Mouse (Mus musculus) liver, embryonic 14.5 days (tissue): ENCODE measurements around the gene Fkbp1b. TPM values are rescaled to one million over a fixed set of nuclear protein-coding genes. Genes with fewer than 3 reads are reported as not detected.
A peak's percentile ranks its signal among the peaks of the same experiment; 100 is the strongest.
"Not testable (repeated sequence)": the region's sequence is repeated elsewhere in the genome, so short reads cannot be mapped to it uniquely, and the experiment has no call there.

ENCODE experiments used
- ATAC-seq: fragments of 200-750 bp; cut with Nextera tagmentation; 2 replicates; pipeline ENCODE4 v1.8.0; 2017; ENCODE audit warnings: moderate number of reproducible peaks, mild to moderate bottlenecking, moderate library complexity; ENCODE audit not compliant: insufficient read depth
- DNase-seq, 3 experiments: peaks; one replicate each; pipeline ENCODE4 v3.0.0-alpha.2; 2012 to 2013; ENCODE audit warnings: low read depth in 3 of 3, low spot score in 3 of 3
- H3K27ac ChIP-seq: fragments of 300-500 bp; sonication (generic); 2 replicates; pipeline ENCODE4 v1.5.1; 2014; ENCODE audit warnings: moderate library complexity, mild to moderate bottlenecking, control low read depth, inconsistent platforms
- H3K27me3 ChIP-seq: fragments of 300-500 bp; sonication (generic); 2 replicates; pipeline ENCODE4 v1.6.1; 2014; ENCODE audit warnings: mild to moderate bottlenecking, low read length, moderate library complexity; ENCODE audit not compliant: control insufficient read depth, insufficient read depth
- H3K36me3 ChIP-seq: fragments of 300-500 bp; sonication (generic); replicated peaks from 2 replicates; pipeline ENCODE4 v1.6.1; 2014; ENCODE audit warnings: low read depth; ENCODE audit not compliant: control insufficient read depth, insufficient read depth
- H3K4me1 ChIP-seq, 2 experiments: fragments of 200-500 bp in 1 of 2; fragments of 300-500 bp in 1 of 2; sonication (generic) in 1 of 2; replicated peaks; 2 replicates each; pipeline ENCODE4 v1.6.1; 2012 to 2014; ENCODE audit warnings: antibody characterized with exemption in 1 of 2, inconsistent platforms in 1 of 2, low read length in 1 of 2; ENCODE audit not compliant: control insufficient read depth in 2 of 2, insufficient read depth in 2 of 2
- H3K4me2 ChIP-seq: fragments of 300-500 bp; sonication (generic); 2 replicates; pipeline ENCODE4 v1.6.1; 2014; ENCODE audit warnings: low read depth, mild to moderate bottlenecking, control low read depth, moderate library complexity
- H3K4me3 ChIP-seq, 2 experiments: fragments of 200-500 bp in 1 of 2; fragments of 300-500 bp in 1 of 2; sonication (generic) in 1 of 2; 2 replicates each; pipeline ENCODE4 v1.5.1; 2012 to 2014; ENCODE audit warnings: low read depth in 2 of 2, low read length in 2 of 2, mild to moderate bottlenecking in 2 of 2, control low read depth in 1 of 2, inconsistent platforms in 1 of 2, moderate library complexity in 1 of 2; ENCODE audit not compliant: insufficient read depth in 1 of 2
- H3K9ac ChIP-seq: fragments of 300-500 bp; sonication (generic); replicated peaks from 2 replicates; pipeline ENCODE4 v1.6.1; 2014; ENCODE audit warnings: mild to moderate bottlenecking, control low read depth, moderate library complexity
- H3K9me3 ChIP-seq: fragments of 300-500 bp; sonication (generic); 2 replicates; pipeline ENCODE4 v1.6.1; 2016; ENCODE audit warnings: low read length, mixed read lengths; ENCODE audit not compliant: control insufficient read depth
- CTCF ChIP-seq: IDR thresholded peaks from 2 replicates; pipeline ENCODE4 v1.5.1; 2016; ENCODE audit warnings: antibody characterized with exemption, low read depth, control low read depth
- EP300 ChIP-seq: IDR thresholded peaks from 2 replicates; pipeline ENCODE4 v1.6.1; 2016; ENCODE audit warnings: antibody characterized with exemption, low read depth
- WGBS: fragments of 180-500 bp; shearing (Covaris S2); extraction: QIAGEN DNeasy Blood & Tissue Kit; methylation state at CpG from one replicate; pipeline ENCODE4 v1.1.7; 2014; ENCODE audit not compliant: insufficient replicate concordance; 5-methylcytosine and 5-hydroxymethylcytosine counted together
- polyA plus RNA-seq, 2 experiments: library from polyadenylated mRNA; depleted of rRNA in 1 of 2; stranded (reverse) in 1 of 2; unstranded in 1 of 2; fragments of >200 nt; fragmentation: Nextera tagmentation in 1 of 2; extraction: Ambion mirVana in 1 of 2; gene quantifications; 2 replicates each; pipeline versions ENCODE4 v1.2.1 to v1.2.3; 2012 to 2014

Gene Fkbp1b
- polyA plus RNA-seq, 2 experiments = 2.5 to 2.6 TPM

DNA sequence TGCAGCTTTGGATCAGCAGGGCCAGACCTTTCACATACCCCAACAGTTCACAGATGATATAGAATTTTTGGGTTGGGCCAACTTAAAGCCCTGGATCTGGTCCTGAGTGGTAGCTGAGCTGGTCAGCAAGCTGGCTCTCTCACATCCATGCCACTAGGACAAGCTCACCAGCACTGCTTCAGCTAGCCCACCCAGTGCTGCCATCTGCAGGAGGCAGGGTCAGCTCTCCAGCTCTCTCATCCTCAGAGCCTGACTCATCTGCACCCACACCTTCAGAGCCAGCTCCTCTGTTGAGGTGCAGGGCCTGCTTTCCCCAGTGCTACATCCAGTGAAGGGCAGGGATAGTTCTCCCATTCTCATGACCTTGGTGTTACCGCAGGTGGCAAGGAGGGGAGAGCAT lies 47.7 kb downstream of the Fkbp1b start:
- ATAC-seq (no peak), DNase-seq (no peak)
- no peak overlapping the region for H3K4me2 ChIP-seq
- H3K9me3 ChIP-seq = no peaks in the 10 kb centered on the region
- H3K4me3 ChIP-seq = no peak overlapping the region
- WGBS = 60% methylated on average over 1 of the region's 1 CpGs
- no peak overlapping the region for H3K9ac ChIP-seq
- H3K27me3 ChIP-seq = no peaks in the 10 kb centered on the region
- no peak overlapping the region for H3K27ac ChIP-seq
- TF ChIP-seq CTCF (peak; percentile 71), EP300 (no peak)
- no peaks in the 10 kb centered on the region for H3K4me1 ChIP-seq
- no peaks in the 10 kb centered on the region for H3K36me3 ChIP-seq

DNA sequence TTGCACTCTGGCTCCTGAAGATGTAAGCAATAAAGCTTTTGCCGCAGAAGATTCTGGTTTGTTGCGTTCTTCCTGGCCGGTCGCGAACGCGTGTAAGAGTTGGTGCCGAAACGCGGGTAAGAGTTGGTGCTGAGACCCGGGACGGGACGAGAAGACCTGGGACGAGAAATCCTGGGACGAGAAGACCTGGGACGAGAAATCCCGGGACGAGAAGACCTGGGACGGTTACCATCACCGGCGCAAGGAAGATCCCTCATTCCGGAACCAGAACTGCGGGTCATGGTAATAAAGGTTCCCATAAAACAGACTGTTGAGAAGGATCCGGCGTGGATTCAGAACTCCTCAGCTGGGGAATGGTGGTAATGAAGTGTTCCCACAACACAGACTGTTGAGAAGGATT lies 53.3 kb downstream of the Fkbp1b start:
- H3K36me3 ChIP-seq, ATAC-seq, H3K4me1 ChIP-seq, H3K9me3 ChIP-seq, H3K27me3 ChIP-seq, H3K4me2 ChIP-seq, DNase-seq, H3K9ac ChIP-seq, H3K27ac ChIP-seq, H3K4me3 ChIP-seq: not testable (repeated sequence)
- WGBS = 85% methylated on average over 25 of the region's 25 CpGs

DNA sequence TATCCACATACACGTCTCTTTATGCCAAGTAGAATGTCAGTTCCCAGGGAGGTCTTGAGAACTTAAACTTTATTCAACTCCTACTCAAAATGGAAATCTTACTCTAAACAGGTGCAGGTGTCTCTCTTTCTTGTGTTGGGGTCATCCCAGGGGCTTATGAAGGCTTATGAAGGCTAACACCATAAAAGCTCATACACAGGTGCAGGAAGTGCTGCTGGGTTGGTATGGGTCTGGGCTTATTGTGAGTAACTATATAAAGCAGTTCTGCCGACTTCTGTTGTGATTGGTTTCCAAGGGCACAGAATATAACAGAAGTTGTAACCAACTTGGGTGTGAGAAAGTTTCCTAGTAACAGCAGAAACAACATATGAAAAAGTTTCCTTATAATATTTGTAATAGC lies 56.9 kb downstream of the Fkbp1b start:
- no peak for ATAC-seq
- Histone ChIP-seq H3K27ac (no peak overlapping the region), H3K9ac (no peak overlapping the region), H3K27me3 (no peaks in the 10 kb centered on the region), H3K4me3 (no peak overlapping the region), H3K9me3 (no peaks in the 10 kb centered on the region), H3K4me1 (no peaks in the 10 kb centered on the region), H3K4me2 (no peak overlapping the region), H3K36me3 (no peaks in the 10 kb centered on the region)
- TF ChIP-seq CTCF (no peak), EP300 (no peak)
- 54% methylated on average over 2 of the region's 2 CpGs for WGBS
- no peak for DNase-seq

DNA sequence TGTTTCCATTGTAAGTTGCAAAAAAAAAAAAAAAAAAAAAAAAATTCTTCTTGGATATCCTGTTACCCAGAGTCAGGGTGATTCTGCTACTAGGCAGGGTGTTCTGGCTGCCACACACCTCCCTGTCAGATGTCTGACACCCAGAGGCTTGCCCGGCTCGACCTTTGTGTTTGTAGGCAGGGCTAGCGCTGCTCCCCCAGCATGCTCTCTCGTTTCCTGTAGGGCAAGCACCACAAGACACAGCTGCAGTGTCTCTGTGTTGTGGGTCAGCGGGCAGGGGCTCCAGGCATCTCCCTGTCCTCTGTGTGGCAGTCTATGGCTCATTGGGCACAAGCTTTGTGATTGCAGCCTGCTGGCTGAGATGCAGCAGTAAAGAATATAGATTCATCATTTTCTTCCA lies 57.8 kb downstream of the Fkbp1b start:
- no peaks in the 10 kb centered on the region for H3K27me3 ChIP-seq
- ATAC-seq = no peak
- no peak overlapping the region for H3K9ac ChIP-seq
- H3K4me3 ChIP-seq = no peak overlapping the region
- H3K36me3 ChIP-seq = no peaks in the 10 kb centered on the region
- H3K4me1 ChIP-seq = no peaks in the 10 kb centered on the region
- DNase-seq = no peak
- WGBS = 50% methylated on average over 5 of the region's 5 CpGs
- TF ChIP-seq EP300 = no peak
- TF ChIP-seq CTCF = no peak
- no peak overlapping the region for H3K27ac ChIP-seq
- H3K9me3 ChIP-seq = no peaks in the 10 kb centered on the region
- H3K4me2 ChIP-seq = no peak overlapping the region

Other genes with a start within 250 kb of the Fkbp1b start
- 10.8 and 13.2 TPM in 2 replicates for gene Itsn2, start 249.0 kb downstream of the Fkbp1b start, polyA plus RNA-seq (2012; rRNA removed)
- gene Itsn2, start 249.0 kb downstream of the Fkbp1b start, polyA plus RNA-seq (2014; fragmentation: Nextera tagmentation; extraction: Ambion mirVana) = 22.5 and 27.2 TPM in 2 replicates
- gene Gm3625, start 248.7 kb downstream of the Fkbp1b start, polyA plus RNA-seq (2012; rRNA removed) = not detected in 2 replicates
- not detected in 2 replicates for gene Gm3625, start 248.7 kb downstream of the Fkbp1b start, polyA plus RNA-seq (2014; fragmentation: Nextera tagmentation; extraction: Ambion mirVana)
- 0.09 TPM in 2 replicates for gene Fam228a, start 103.2 kb downstream of the Fkbp1b start, polyA plus RNA-seq (2012; rRNA removed)
- 0.05 TPM in 1 of 2 replicates, not detected in the other for gene Fam228a, start 103.2 kb downstream of the Fkbp1b start, polyA plus RNA-seq (2014; fragmentation: Nextera tagmentation; extraction: Ambion mirVana)
- gene Pfn4, start 72.6 kb downstream of the Fkbp1b start, polyA plus RNA-seq (2012; rRNA removed) = 0.21 and 0.39 TPM in 2 replicates
- 0.56 and 1.1 TPM in 2 replicates for gene Pfn4, start 72.6 kb downstream of the Fkbp1b start, polyA plus RNA-seq (2014; fragmentation: Nextera tagmentation; extraction: Ambion mirVana)
- gene Fam228b, start 72.3 kb downstream of the Fkbp1b start, polyA plus RNA-seq (2012; rRNA removed) = 0.37 and 0.73 TPM in 2 replicates
- gene Fam228b, start 72.3 kb downstream of the Fkbp1b start, polyA plus RNA-seq (2014; fragmentation: Nextera tagmentation; extraction: Ambion mirVana) = 0.33 and 1.0 TPM in 2 replicates
- gene Sf3b6, start 24.0 kb downstream of the Fkbp1b start, polyA plus RNA-seq (2012; rRNA removed) = 34.7 and 72.6 TPM in 2 replicates
- 179 and 187 TPM in 2 replicates for gene Sf3b6, start 24.0 kb downstream of the Fkbp1b start, polyA plus RNA-seq (2014; fragmentation: Nextera tagmentation; extraction: Ambion mirVana)
- 7.7 and 9.1 TPM in 2 replicates for gene Wdcp, start 1.7 kb upstream of the Fkbp1b start, polyA plus RNA-seq (2012; rRNA removed)
- 11.3 and 11.6 TPM in 2 replicates for gene Wdcp, start 1.7 kb upstream of the Fkbp1b start, polyA plus RNA-seq (2014; fragmentation: Nextera tagmentation; extraction: Ambion mirVana)
- gene Mfsd2b, start 32.8 kb upstream of the Fkbp1b start, polyA plus RNA-seq (2012; rRNA removed) = 45.9 and 53.1 TPM in 2 replicates
- gene Mfsd2b, start 32.8 kb upstream of the Fkbp1b start, polyA plus RNA-seq (2014; fragmentation: Nextera tagmentation; extraction: Ambion mirVana) = 54.6 and 62.6 TPM in 2 replicates
- 3.9 and 7.4 TPM in 2 replicates for gene Ubxn2a, start 66.1 kb upstream of the Fkbp1b start, polyA plus RNA-seq (2012; rRNA removed)
- 23.0 and 26.4 TPM in 2 replicates for gene Ubxn2a, start 66.1 kb upstream of the Fkbp1b start, polyA plus RNA-seq (2014; fragmentation: Nextera tagmentation; extraction: Ambion mirVana)
- gene Atad2b, start 75.8 kb upstream of the Fkbp1b start, polyA plus RNA-seq (2012; rRNA removed) = 5.5 and 6.6 TPM in 2 replicates
- gene Atad2b, start 75.8 kb upstream of the Fkbp1b start, polyA plus RNA-seq (2014; fragmentation: Nextera tagmentation; extraction: Ambion mirVana) = 7.0 and 8.1 TPM in 2 replicates